Mouse (Mus musculus): ENCODE results near the gene Sele. TPM values are rescaled to one million over a fixed set of nuclear protein-coding genes. Genes with fewer than 3 reads are reported as not detected.
"Not testable (repeated sequence)": the region's sequence is repeated elsewhere in the genome, so short reads cannot be mapped to it uniquely, and the experiment has no call there.

Sele gene
- polyA plus RNA-seq (2014; fragmentation: Nextera tagmentation; extraction: Ambion mirVana) = not detected in 2 replicates

- H3K4me2 ChIP-seq (replicated peaks) = no peak within 1 kb of the TSS
- WGBS = 79% methylated on average over 5 of the region's 5 CpGs
- ATAC-seq (ENCODE audit: low FRiP score) = no peak
Observed at GRCm38 (mm10) chr1:164047934-164048333, at the start of gene Sele. TSS of gene Sele (plus strand) at chr1:164048234.

GRCm38 (mm10) chr1:164001831-164002452, 46.1 kb upstream of the Sele start:
- no peak overlapping the region for H3K4me3 ChIP-seq (replicated peaks; ENCODE audit: low read length)
- WGBS = 59% methylated on average over 6 of the region's 6 CpGs
- ATAC-seq (ENCODE audit: low FRiP score) = no peak

More at GRCm38 (mm10) chr1:164047934-164048333, at the start of gene Sele:
- Histone ChIP-seq H3K27ac (no peak within 1 kb of the TSS), H3K36me3 (replicated peaks; ENCODE audit: control insufficient read depth, insufficient read depth) (no peaks in the 10 kb centered on the region), H3K27me3 (ENCODE audit: control insufficient read depth, insufficient read depth, low read length) (no peaks in the 10 kb centered on the region), H3K9ac (no peak within 1 kb of the TSS), H3K4me3 (replicated peaks; ENCODE audit: low read length) (no peak within 1 kb of the TSS), H3K4me1 (replicated peaks; ENCODE audit: control insufficient read depth, insufficient read depth, low read length) (no peaks in the 10 kb centered on the region), H3K9me3 (ENCODE audit: control insufficient read depth, low read length) (no peaks in the 10 kb centered on the region)
- DNase-seq (ENCODE audit: low spot score) = no peak

GRCm38 (mm10) chr1:164004311-164004710, 43.7 kb upstream of the Sele start:
- H3K9ac ChIP-seq = no peak overlapping the region
- no peak for DNase-seq (ENCODE audit: low spot score)
- H3K27ac ChIP-seq = no peak overlapping the region

More at GRCm38 (mm10) chr1:164001831-164002452, 46.1 kb upstream of the Sele start:
- Histone ChIP-seq H3K4me1 (replicated peaks; ENCODE audit: control insufficient read depth, insufficient read depth, low read length) (no peaks in the 10 kb centered on the region), H3K27me3 (ENCODE audit: control insufficient read depth, insufficient read depth, low read length) (no peaks in the 10 kb centered on the region), H3K36me3 (replicated peaks; ENCODE audit: control insufficient read depth, insufficient read depth) (no peaks in the 10 kb centered on the region), H3K9me3 (ENCODE audit: control insufficient read depth, low read length) (no peaks in the 10 kb centered on the region), H3K9ac (no peak overlapping the region), H3K27ac (no peak overlapping the region), H3K4me2 (replicated peaks) (no peak overlapping the region)
- no peak for DNase-seq (ENCODE audit: low spot score)

GRCm38 (mm10) chr1:164009235-164009634, 38.8 kb upstream of the Sele start:
- Histone ChIP-seq H3K4me3 (replicated peaks; ENCODE audit: low read length) (no peak overlapping the region), H3K4me1 (replicated peaks; ENCODE audit: control insufficient read depth, insufficient read depth, low read length) (no peaks in the 10 kb centered on the region), H3K9ac (no peak overlapping the region), H3K27ac (no peak overlapping the region), H3K27me3 (ENCODE audit: control insufficient read depth, insufficient read depth, low read length) (no peaks in the 10 kb centered on the region), H3K36me3 (replicated peaks; ENCODE audit: control insufficient read depth, insufficient read depth) (no peaks in the 10 kb centered on the region), H3K4me2 (replicated peaks) (no peak overlapping the region), H3K9me3 (ENCODE audit: control insufficient read depth, low read length) (no peaks in the 10 kb centered on the region)
- WGBS = 41% methylated on average over 2 of the region's 2 CpGs
- DNase-seq (ENCODE audit: low spot score) (no peak), ATAC-seq (ENCODE audit: low FRiP score) (no peak)

More at GRCm38 (mm10) chr1:164004311-164004710, 43.7 kb upstream of the Sele start:
- Histone ChIP-seq H3K9me3 (ENCODE audit: control insufficient read depth, low read length) (no peaks in the 10 kb centered on the region), H3K4me3 (replicated peaks; ENCODE audit: low read length) (no peak overlapping the region), H3K4me1 (replicated peaks; ENCODE audit: control insufficient read depth, insufficient read depth, low read length) (no peaks in the 10 kb centered on the region), H3K36me3 (replicated peaks; ENCODE audit: control insufficient read depth, insufficient read depth) (no peaks in the 10 kb centered on the region), H3K4me2 (replicated peaks) (no peak overlapping the region), H3K27me3 (ENCODE audit: control insufficient read depth, insufficient read depth, low read length) (no peaks in the 10 kb centered on the region)
- no peak for ATAC-seq (ENCODE audit: low FRiP score)
- whole genome bisulfite sequencing = 85% methylated on average over 3 of the region's 3 CpGs

GRCm38 (mm10) chr1:164014616-164015015, 33.4 kb upstream of the Sele start:
- Histone ChIP-seq H3K4me2 (replicated peaks) (no peak overlapping the region), H3K9me3 (ENCODE audit: control insufficient read depth, low read length) (no peaks in the 10 kb centered on the region), H3K9ac (no peak overlapping the region), H3K4me3 (replicated peaks; ENCODE audit: low read length) (no peak overlapping the region), H3K27ac (no peak overlapping the region), H3K27me3 (ENCODE audit: control insufficient read depth, insufficient read depth, low read length) (no peaks in the 10 kb centered on the region), H3K36me3 (replicated peaks; ENCODE audit: control insufficient read depth, insufficient read depth) (no peaks in the 10 kb centered on the region), H3K4me1 (replicated peaks; ENCODE audit: control insufficient read depth, insufficient read depth, low read length) (no peaks in the 10 kb centered on the region)
- 79% methylated on average over 1 of the region's 1 CpGs for WGBS
- no peak for ATAC-seq (ENCODE audit: low FRiP score)
- no peak for DNase-seq (ENCODE audit: low spot score)

- Histone ChIP-seq H3K27me3 (ENCODE audit: control insufficient read depth, insufficient read depth, low read length) (no peaks in the 10 kb centered on the region), H3K4me3 (replicated peaks; ENCODE audit: low read length) (no peak overlapping the region), H3K9ac (no peak overlapping the region), H3K27ac (no peak overlapping the region), H3K36me3 (replicated peaks; ENCODE audit: control insufficient read depth, insufficient read depth) (no peaks in the 10 kb centered on the region), H3K4me2 (replicated peaks) (no peak overlapping the region), H3K9me3 (ENCODE audit: control insufficient read depth, low read length) (no peaks in the 10 kb centered on the region), H3K4me1 (replicated peaks; ENCODE audit: control insufficient read depth, insufficient read depth, low read length) (no peaks in the 10 kb centered on the region)
- WGBS = 76% methylated on average over 16 of the region's 16 CpGs
- ATAC-seq (ENCODE audit: low FRiP score) (no peak), DNase-seq (ENCODE audit: low spot score) (no peak)
Observed at GRCm38 (mm10) chr1:164018221-164018896, 29.7 kb upstream of the Sele start.

- DNase-seq (ENCODE audit: low spot score) (no peak), ATAC-seq (ENCODE audit: low FRiP score) (no peak)
- no peaks in the 10 kb centered on the region for H3K36me3 ChIP-seq (replicated peaks; ENCODE audit: control insufficient read depth, insufficient read depth)
- no peak overlapping the region for H3K4me3 ChIP-seq (replicated peaks; ENCODE audit: low read length)
- H3K9ac ChIP-seq = no peak overlapping the region
- no peak overlapping the region for H3K4me2 ChIP-seq (replicated peaks)
- no peaks in the 10 kb centered on the region for H3K4me1 ChIP-seq (replicated peaks; ENCODE audit: control insufficient read depth, insufficient read depth, low read length)
- H3K9me3 ChIP-seq (ENCODE audit: control insufficient read depth, low read length) = no peaks in the 10 kb centered on the region
- no peak overlapping the region for H3K27ac ChIP-seq
- no peaks in the 10 kb centered on the region for H3K27me3 ChIP-seq (ENCODE audit: control insufficient read depth, insufficient read depth, low read length)
- whole genome bisulfite sequencing = 22% methylated on average over 6 of the region's 6 CpGs
Observed at GRCm38 (mm10) chr1:164019789-164020188, 28.2 kb upstream of the Sele start.

GRCm38 (mm10) chr1:164020746-164021145, 27.3 kb upstream of the Sele start:
- H3K4me3 ChIP-seq (replicated peaks; ENCODE audit: low read length); DNase-seq (ENCODE audit: low spot score); H3K27me3 ChIP-seq (ENCODE audit: control insufficient read depth, insufficient read depth, low read length); ATAC-seq (ENCODE audit: low FRiP score); H3K9me3 ChIP-seq (ENCODE audit: control insufficient read depth, low read length); H3K27ac ChIP-seq; H3K4me2 ChIP-seq (replicated peaks); H3K4me1 ChIP-seq (replicated peaks; ENCODE audit: control insufficient read depth, insufficient read depth, low read length); H3K36me3 ChIP-seq (replicated peaks; ENCODE audit: control insufficient read depth, insufficient read depth); H3K9ac ChIP-seq: not testable (repeated sequence)
- WGBS = 79% methylated on average over 3 of the region's 3 CpGs

- WGBS = 83% methylated on average over 5 of the region's 5 CpGs
- not testable (repeated sequence) for H3K9me3 ChIP-seq (ENCODE audit: control insufficient read depth, low read length); H3K4me2 ChIP-seq (replicated peaks); ATAC-seq (ENCODE audit: low FRiP score); H3K4me1 ChIP-seq (replicated peaks; ENCODE audit: control insufficient read depth, insufficient read depth, low read length); DNase-seq (ENCODE audit: low spot score); H3K27ac ChIP-seq; H3K27me3 ChIP-seq (ENCODE audit: control insufficient read depth, insufficient read depth, low read length); H3K4me3 ChIP-seq (replicated peaks; ENCODE audit: low read length); H3K9ac ChIP-seq; H3K36me3 ChIP-seq (replicated peaks; ENCODE audit: control insufficient read depth, insufficient read depth)
Observed at GRCm38 (mm10) chr1:164022106-164022505, 25.9 kb upstream of the Sele start.

All from hindbrain, embryonic 14.5 days (tissue).